Mouse (Mus musculus) ovary, adult 18-20 months (tissue): ENCODE measurements around the gene 5730409E04Rik.

Experiments
- DNase-seq: peaks from one replicate; pipeline ENCODE4 v3.0.0; 2022; ENCODE audit warnings: low spot score, mixed read lengths

5730409E04Rik gene

DNA sequence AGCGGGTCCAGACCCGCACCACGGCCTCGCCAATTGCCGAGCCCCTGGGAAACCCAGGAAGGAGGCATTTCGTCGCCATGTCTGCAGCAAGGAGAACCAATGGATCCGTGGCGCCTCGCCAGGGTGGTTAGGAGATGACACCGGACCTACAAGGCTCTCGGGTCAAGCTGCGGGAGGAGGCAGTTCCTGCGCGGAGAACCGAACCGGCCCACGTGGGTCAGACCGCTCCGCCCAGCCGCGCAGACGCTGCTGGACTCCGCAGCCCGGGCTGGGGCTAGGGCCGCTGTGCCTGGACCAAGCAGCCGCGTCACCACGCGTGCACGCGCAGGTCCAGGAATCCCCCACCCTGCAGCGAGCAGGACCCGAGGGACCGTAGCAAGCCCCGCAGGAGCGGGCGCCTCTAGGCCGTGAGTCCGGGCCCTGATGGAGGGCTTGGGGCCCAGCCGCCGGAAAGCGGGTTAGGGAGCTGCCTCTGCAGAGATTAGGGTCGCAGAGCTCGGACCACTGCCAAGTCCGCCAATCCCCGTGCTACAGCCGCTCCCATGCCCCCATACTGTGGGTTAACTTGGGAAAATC lies at the start of gene 5730409E04Rik:
TSS of gene 5730409E04Rik (plus strand) at position 213 of the 576 bp plus-strand sequence.
- peak; percentile 77 for DNase-seq

DNA sequence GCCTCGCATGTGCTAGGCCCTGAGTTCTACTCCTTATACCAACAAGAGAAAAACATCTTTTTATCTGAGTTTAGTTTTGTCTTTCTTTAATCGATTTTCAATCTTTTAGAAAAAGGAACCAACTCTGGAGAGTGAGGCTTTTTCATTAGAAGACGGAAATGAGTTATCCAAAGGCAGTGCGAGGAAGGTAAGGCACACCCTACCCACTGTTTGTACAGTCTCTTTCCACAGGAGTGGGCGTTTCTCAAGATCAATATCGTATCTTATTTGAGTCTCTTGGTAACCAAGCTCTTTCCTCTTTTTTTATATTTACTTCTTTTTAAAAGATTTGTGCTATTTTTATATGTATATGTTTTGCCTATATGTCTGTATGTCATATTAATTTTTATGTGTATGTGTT lies 45.8 kb upstream of the 5730409E04Rik start:
- DNase-seq: no peak

DNA sequence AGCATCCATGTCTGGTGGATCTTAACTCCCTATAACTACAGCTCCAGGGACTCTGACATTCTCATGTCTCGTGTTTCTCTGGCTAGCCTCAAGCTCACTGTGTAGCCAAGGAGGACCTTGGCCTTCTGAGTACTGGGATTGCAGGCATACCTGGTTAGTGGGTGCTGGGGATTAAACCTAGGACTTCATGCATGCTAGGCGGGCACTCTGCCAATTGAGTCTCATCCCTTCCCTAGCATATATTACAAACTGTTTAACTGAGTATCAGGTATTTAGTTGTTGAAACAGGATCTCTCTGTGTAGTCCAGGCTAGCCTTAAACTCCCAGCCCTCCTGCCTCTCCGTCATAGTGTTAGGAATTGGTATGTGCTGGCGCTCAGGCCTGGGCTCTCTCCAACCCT lies 42.4 kb upstream of the 5730409E04Rik start:
- DNase-seq: no peak

DNA sequence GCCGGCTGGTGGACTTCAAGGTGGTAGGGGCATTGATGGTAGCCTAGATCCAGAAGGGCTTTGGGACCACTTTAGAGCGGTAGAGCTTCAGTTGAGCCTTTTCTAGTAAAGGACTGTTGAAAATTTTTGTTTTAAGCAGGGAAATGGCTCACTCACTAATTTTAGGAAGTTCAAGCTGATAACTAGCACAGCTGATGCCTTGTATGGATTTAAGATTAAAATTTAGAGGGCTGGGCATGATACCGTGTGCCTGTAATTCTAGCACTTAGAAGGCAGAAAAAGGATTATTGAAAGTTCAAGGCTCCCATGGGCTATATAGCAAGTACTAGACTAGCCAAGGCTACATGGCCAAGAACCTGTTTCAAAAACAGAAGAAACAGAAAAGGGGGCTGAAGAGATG lies 39.8 kb upstream of the 5730409E04Rik start:
- DNase-seq: no peak

DNA sequence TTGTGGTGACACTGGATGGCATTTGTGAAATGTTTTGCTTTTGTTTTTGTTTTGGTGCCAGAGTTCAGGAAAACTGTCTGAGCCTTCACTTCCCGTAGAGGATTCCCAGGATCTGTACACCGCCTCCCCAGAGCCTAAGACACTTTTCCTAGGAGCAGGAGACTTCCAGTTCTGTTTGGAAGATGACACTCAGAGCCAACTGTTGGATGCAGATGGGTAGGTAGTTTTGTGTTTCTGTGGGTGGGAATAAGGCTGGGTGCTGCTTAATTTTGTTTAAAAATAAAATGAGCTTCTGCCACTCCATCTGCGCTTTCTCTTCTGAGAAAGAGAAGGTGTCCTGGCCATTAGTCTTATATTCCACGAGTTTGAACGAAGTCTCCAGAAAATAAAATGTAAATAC lies 33.3 kb upstream of the 5730409E04Rik start:
- no peak for DNase-seq

DNA sequence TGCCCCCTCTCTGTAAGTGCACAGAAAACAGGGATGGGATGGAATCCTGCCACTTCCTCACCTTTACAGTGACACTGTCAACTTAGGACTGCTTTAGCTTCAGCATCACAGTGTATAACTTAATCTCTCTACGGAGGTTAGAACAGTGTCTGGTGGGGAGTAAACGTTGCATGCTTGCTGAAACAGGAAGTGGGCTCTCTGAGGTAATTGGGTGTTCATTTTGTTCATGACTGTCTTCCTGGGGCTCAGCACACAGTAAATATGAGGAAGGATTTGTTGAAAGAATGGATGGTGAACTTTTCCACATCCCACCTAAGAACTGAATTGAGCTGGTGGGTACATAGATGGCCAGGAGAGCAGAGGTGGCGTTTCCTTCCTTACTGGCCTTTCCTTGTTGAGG lies 31.7 kb upstream of the 5730409E04Rik start:
- no peak for DNase-seq

DNA sequence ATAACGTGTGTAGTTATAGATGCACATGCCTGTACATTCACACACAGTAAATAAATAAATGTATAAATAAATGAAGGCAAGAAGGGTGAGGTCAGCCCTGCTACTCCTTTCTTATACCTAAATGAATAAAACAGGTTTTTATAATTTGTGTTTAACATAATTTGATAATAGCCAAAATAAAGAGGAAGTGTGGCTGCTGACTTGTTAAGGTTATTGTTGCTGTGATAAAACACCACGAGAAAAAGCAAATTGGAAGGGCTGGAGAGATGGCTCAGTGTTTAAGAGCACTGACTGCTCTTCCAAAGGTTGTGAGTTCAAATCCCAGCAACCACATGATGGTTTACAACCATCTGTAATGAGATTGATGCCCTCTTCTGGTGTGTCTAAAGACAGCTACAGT lies 30.5 kb upstream of the 5730409E04Rik start:
- DNase-seq: no peak

DNA sequence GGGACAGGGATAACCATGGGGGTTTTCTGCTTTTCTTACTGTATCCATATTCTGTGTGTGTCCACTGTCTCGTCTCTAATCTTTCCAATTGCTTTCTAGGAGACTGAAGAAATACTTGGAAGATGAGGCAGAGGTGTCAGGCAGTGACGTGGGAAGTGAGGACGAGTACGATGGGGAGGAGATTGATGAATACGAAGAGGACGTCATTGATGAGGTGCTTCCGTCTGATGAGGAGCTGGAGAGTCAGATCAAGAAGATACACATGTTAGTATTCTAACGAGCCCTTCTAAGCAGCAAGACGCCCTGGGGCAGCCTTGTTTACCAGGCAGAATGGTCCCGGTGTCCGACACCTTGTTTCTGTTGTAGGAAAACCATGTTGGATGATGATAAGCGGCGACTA lies 23.9 kb upstream of the 5730409E04Rik start:
- DNase-seq: no peak

DNA sequence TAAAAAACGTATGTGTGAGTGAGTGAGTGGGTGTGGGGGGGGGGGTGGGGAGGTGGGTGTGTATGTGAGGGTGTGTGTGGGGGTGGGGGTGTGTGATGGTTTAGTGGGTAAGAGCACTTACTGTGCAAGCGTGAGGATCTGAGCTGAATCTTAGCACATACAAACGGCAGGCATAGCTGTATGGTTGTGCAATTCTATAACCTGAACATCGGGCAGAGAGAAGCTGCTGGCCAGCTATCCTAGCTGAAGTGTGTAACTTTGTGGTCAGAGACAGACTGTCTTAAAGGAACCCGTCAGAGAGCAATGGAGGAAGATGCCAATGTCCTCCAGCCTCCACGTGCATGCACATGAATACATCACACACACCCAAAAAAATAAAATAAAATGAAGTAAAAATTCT lies 17.6 kb upstream of the 5730409E04Rik start:
- DNase-seq: no peak

DNA sequence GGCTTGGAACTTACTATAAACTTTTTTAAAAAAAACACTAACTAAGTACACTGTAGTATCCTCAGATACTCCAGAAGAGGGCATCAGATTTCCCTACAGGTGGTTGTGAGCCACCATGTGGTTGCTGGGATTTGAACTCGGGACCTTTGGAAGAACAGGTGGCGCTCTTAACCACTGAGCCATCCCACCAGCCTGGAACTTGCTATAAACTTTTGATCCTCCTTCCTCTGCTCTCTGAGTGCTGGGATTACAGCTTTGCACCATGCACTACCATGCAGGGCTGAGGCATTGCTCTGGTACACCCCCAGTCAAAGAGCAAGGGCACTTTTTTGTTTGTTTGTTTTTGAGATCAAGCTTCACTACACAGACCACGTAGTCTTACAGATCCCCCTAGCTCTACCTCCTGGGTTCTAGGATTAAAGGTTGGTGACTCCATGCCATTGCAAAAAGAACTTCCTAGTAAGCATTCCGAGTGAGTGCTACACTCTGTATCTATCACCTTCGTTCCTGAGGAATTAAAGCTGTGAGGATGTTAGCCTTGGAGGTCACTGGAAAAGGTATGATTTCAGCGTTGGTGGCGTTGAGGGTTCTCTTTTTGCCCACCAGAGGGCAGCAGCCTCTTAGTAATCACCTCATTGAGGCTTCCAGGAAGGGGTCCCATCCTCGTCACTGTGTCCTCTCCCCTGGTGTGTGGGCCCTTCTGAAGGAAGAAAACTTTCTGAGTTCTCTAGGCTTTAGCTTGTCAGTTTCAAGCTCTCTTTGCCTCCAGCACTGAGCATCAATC lies 9.5 kb upstream of the 5730409E04Rik start:
- DNase-seq: no peak

DNA sequence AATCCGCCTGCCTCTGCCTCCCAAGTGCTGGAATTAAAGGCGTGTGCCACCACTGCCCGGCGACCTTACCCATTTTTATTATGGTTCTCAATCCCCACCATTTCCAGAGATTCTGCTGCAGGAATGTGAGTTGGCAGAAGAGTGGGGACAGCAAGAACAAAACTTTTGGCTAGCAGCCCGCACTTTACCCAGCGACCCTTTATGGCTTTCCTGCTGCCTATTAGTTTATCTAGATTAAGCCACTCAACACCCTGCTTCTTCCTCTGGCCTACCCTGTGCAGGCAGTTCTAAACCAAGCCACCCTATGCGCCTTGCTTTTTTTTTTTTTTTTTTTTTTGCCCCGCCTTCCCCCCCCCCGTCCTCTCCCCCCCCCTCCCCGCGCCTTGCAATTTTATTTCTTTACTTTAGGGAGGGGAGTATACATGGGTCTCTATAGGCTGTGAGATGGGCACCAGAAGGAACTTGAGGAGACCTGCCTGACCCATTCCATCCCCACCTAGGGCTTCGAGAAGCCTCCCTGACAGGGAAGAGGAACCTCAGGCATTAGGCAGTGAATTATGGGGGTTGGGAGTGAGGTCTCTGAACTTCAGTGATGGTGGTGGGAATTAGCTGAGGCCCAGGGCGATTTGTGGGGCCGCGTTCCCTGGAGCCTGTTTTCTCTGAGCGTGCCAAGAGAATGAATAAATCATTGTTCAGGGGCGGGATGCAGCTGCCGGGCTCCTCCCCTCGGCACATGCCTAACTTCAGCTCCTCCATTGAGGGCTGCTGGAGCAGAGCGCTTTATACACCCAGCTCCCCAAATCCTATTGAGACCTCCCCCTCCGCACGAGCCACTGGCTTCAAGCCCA lies 7.8 kb upstream of the 5730409E04Rik start:
- peak; percentile 15 for DNase-seq

DNA sequence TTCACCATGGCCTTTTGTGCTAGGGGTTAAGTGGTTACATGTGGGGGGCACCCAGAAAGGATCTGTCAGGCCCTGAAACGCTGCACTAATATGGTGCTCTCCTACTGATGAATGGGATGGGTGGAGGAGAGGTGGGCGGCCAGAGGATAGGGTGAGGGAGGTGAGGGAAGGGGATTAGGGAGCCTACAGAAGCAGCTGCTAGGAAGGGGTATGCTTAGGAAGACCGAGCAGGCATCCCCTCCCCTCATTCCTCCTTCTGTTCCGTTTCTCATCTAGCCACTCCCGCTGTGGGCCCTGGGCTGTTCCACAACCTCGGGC lies 7.2 kb upstream of the 5730409E04Rik start:
- DNase-seq: no peak

DNA sequence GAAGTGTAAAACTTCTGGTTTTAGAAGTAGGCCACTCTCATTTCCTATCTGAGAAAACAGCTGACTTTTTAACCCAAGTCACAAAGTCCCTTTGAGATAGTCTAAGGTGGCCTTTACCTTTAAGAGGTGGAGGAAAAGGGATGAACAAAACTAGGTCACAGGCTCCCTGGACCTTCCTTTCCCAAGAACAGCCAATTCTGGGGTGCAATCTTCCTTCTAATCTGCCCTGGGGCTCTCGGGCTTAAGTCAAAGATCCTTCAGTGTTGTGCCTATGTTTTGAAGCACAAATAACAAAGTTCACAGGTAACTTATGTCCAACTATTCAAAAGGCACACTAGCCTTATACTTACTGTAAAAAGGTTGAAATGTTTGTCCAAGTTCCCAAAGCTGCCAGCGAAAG lies 5.5 kb upstream of the 5730409E04Rik start:
- no peak for DNase-seq

DNA sequence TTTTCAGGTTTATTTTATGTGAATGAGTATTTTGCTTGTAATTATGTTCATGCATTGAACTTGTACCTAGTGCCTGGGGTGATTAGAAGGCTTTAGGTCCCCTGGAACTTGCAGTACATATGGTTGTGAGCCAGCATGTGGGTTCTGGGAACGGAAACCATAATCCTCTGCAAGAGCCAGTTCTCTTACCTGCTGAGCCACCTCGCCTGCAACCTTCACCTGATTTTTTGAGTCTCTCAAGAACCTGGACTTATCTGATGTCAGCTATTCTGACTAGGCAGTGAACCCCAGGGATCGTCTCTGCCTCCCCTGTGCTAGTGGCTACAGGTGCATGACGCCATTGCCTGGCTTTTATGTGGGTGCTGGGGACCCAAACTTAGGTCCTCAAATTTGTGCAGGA lies 3.9 kb upstream of the 5730409E04Rik start:
- no peak for DNase-seq

DNA sequence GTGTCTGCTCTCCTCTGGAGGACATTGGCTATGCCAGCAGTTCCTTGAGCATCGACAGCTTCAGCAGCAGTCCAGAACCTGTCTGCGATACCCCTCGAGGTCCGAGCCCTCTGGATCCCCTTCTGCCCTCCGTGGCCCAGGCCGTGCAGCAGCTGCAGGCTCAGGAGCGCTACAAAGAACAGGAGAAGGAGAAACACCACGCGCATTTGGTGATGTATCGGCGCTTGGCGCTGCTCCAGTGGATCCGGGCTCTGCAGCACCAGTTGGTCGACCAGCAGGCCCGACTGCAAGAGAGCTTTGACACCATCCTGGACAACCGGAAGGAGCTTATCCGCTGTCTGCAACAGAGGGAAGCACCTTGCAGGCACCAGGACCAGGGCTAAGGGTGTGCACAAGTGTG lies 2.4 kb downstream of the 5730409E04Rik start:
- DNase-seq: no peak

DNA sequence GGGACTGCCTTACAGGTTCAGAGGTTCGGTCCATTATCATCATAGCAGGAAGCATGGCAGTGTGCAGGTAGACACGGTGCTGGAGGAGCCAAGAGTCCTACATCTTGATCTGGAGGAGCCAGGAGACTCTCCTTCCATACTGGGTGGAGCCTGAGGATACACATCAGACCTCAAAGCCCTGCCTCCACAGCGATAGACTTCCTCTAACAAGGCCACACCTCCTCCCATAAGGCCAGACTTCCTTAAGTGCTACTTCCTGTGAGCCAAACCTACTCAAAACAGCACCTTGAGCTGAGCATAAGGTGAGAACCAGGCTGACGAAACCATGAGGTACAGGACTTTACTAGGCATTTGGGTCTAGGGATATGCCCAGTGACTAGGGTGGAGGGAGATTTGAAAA lies 6.7 kb downstream of the 5730409E04Rik start:
- DNase-seq: no peak

DNA sequence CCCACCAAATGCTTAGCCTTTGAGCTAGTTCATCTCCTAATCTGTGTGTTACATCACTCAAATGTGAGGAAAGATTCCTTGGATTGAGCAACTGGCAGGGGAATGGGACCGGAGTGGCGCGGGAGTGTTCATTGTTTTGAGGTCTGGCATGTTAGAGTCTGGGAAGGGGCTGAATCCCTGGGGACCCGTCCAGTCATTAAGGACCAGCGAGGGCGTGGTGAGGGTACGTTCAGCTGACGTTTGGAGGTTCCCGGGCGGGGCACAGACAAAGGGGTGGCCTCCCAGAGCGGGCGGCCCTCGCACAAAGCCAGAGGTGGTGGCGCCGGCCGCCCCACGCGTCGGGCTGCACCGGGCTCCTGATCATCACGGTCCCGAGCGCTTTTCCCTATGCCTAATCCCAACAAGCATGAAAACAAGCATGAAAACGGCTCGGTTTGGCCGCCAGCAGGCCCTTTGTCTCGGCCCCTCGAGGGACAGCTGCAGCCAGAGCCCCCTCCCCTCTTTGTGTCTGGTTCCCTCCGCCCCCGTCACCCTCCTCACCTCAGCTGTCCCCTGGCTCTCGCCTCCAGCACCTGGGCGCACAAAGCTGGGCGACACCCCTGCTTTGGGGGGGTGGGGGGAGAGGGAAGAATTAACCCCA lies 10.2 kb downstream of the 5730409E04Rik start:
- no peak for DNase-seq

DNA sequence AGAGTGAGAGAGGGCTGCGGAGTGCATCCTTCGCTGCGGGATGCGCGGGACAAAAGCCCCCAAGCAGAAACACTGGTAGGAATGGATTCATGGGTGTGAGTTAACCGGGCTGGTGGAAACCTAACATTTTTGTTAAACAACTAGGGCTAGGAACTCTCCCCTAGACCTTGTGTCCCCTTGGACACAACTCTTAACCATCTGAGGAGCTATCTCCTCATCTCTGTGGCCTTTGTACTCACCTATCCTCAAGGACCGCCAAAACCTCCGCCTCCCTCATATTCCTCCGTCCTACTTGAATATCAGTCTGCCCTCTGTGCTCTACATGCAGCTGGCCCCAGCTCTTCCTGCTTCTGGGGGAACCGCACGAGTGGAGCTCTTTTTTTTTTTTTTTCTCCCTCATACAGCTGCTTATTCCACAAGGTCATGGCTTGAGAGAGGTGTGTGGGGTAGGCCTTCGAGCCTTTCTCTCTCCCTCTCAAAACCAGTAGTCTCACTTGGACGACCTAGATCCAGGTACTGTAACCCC lies 10.8 kb downstream of the 5730409E04Rik start:
- DNase-seq: no peak

DNA sequence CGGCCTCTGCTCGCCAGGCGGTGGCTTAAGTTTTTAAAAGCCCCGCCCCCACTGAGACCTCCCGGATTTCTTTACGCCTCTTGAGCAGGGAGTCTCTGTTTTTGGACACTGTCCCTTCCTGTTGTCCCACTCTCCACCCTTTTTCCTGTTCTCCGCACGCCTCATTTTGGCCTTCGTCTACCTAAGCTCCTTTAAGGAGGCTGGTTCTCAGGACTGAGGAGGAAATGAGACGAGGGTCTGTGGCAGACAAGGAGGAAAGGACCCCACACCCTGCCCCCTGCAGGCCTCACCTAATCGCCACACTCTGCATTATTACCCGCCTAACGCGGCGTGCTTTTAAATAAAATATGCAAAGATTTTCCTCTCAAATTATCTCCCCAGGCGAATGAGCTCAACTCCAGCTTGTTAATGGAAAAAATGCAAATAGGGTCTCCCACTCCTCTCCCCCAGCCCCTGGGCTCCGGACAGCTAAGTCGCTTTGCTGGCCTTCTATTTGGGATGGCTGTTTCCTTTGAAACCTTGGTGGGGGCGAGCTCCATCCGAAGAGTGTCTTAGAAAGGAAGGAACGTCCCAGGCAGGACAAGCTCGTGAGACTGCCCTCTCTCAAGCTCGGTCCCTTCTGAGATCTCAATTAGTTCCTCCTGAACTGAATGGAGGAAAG lies 17.5 kb downstream of the 5730409E04Rik start:
- no peak for DNase-seq

DNA sequence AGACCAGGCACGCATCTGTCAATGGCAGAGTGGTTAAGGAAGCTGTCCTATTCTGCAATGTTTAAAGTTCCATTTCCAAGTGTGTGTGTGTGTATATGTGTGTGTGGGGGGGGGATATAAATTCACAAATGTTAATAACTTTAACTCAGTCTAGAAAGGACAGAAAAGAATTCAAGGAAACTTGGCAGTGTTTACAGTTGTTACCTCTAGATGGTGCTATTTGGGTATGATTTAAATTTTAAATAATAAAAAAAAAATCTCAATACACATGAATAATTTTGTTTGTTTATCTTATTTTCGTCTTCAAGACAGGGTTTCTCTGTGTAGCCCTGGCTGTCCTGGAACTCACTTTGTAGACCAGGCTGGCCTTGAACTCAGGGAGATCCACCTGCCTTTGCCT lies 22.3 kb downstream of the 5730409E04Rik start:
- DNase-seq: no peak

DNA sequence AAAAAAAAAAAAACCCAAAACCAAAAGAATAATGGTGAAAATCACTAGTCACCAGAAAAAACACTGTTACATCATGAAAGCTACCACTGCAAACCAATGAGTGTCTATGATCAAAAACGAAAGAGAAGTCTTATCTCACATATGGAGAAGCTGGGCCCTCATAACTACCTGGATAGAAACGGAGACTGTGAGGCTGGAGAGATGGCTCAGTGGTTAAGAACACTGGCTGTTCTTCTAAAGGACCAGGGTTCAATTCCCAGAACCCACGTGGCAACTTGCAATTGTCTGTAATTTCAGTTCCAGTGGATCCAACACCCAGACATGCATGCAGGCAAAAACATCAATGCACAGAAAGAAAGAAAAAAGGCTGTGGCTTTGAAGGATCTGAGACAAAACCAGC lies 23.1 kb downstream of the 5730409E04Rik start:
- DNase-seq: no peak

DNA sequence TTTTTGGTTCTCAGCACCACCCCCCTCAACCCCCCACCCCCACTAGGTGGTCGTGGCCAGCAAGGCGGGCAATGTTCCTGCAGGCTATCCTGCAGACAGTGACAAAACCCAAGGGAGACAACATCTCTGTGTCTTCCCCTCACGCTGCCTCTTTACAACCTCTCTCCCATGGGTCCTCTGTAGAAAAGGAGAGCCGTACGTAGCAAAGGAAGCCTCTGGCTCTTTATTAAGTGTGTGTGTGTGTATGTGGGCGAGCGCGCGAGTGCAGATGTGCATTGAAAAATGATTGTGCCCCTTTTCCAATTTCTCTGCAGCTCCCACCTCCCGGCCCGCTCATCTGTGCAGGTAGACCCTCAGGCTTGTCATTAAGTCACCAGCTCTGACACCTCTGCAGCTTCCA lies 26.7 kb downstream of the 5730409E04Rik start:
- DNase-seq: no peak
